Mouse (Mus musculus): ENCODE measurements around the gene Xirp1. TPM values are rescaled to one million over a fixed set of nuclear protein-coding genes. Genes with fewer than 3 reads are reported as not detected.

Xirp1 gene
- polyA plus RNA-seq, 1 experiment from 2014 or later, result 2.6 TPM

DNA sequence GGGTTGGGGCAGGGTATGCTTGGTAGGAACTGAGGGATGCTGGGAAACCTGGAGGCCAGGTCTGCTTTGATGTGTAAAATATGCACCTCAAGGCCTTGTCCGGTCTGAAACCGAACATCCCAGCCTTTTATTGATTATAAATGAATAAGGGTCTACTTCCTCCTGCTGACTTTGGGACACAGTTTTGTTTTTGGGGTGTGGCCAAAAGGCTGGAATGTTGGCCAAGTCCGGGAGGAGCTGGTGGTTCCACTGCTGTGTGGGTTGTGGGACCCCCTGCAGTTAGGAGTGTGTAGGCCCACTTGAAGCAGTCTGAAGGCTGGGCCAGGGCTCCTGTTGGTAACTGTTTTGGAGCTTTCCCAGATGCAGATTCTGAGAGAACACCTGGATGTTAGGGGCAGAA lies 17.5 kb downstream of the Xirp1 start:
- no peak for ATAC-seq (ENCODE audit: insufficient number of reproducible peaks, low FRiP score, low TSS enrichment, low read depth)
- Histone ChIP-seq H3K9ac (no peak overlapping the region), H3K9me3 (replicated peaks) (no peaks in the 10 kb centered on the region), H3K27me3 (no peaks in the 10 kb centered on the region), H3K4me3 (replicated peaks) (no peak overlapping the region), H3K4me1 (peaks cover 18% of the 10 kb centered on the region), H3K4me2 (replicated peaks) (no peak overlapping the region), H3K27ac (replicated peaks) (no peak overlapping the region), H3K36me3 (no peaks in the 10 kb centered on the region)
- 37% methylated on average over 3 of the region's 3 CpGs for WGBS

DNA sequence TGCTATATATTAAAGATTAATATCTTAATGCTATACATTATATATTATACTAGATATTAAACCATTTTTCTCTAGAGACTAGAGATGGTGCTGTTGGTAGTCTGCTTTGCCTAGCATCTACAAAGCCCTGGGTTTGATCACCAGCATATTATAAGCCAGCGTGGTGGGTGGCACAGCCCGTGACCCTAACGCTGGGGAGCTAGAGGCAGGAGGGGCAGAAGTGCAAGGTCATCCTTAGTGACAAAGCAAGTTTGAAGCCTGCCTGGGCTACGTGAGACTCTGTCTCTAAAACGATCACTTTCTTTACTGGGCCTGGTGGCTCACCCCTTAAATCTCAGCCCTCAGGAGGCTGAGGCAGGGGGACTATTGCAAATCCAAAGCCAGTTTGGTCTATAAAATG lies 20.5 kb downstream of the Xirp1 start:
- Histone ChIP-seq H3K4me2 (replicated peaks) (no peak overlapping the region), H3K4me1 (peaks cover 13% of the 10 kb centered on the region; the same call in 1 of the 2 replicates), H3K9ac (no peak overlapping the region), H3K27me3 (no peaks in the 10 kb centered on the region), H3K36me3 (no peaks in the 10 kb centered on the region), H3K27ac (replicated peaks) (0 out of 2 replicates have a peak overlapping the region, but pooled peaks have one; percentile 55), H3K4me3 (replicated peaks) (no peak overlapping the region), H3K9me3 (replicated peaks) (no peaks in the 10 kb centered on the region)
- ATAC-seq (ENCODE audit: insufficient number of reproducible peaks, low FRiP score, low TSS enrichment, low read depth), result no peak
- WGBS, result 89% methylated on average over 5 of the region's 5 CpGs

DNA sequence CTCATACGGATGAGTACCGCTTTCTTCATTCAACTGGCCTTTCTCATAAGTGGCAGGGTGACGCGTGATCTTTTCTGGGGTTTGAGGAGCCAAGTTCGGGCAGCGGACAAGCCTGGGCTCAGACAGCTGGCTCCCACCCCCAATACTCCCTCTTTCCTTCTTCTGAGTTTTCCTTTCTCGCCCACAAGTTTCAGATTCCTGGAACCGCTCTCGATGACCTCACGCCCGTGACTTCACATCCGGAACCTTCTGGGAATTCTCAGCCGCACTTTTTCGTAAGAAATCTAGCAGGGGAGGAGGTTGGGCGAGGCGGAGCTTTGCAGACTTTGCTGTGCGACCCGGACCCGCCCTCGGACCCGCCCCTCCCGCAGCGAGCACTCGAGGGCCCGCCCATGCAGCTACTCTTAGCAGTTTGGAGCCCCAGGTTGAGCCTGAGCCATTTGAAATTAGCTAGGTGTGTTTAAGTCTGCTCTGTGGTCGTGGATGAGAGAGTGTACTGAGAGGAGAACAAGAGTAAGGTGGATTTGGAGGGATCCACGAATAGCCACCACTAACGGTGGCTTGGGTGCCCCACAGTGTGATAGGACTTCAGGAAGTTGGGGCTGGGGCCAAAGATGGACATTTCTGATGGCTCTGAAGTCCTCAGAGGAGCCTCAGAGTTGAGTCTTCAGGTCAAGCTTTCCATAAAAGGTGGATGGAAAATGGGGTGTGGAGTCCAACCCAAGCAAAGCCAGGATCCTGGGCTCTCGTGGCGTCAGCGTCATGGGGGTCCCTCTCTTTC lies 21.3 kb downstream of the Xirp1 start:
- Histone ChIP-seq H3K27me3 (no peaks in the 10 kb centered on the region), H3K4me3 (replicated peaks) (peak overlapping the region; percentile 47), H3K4me1 (peaks cover 13% of the 10 kb centered on the region; the same call in 1 of the 2 replicates), H3K9ac (peak overlapping the region; percentile 35), H3K36me3 (no peaks in the 10 kb centered on the region), H3K4me2 (replicated peaks) (peak overlapping the region; percentile 68), H3K27ac (replicated peaks) (peak overlapping the region; percentile 75), H3K9me3 (replicated peaks) (no peaks in the 10 kb centered on the region)
- peak; percentile 89 for ATAC-seq (ENCODE audit: insufficient number of reproducible peaks, low FRiP score, low TSS enrichment, low read depth)
- WGBS, result 10% methylated on average over 31 of the region's 31 CpGs

DNA sequence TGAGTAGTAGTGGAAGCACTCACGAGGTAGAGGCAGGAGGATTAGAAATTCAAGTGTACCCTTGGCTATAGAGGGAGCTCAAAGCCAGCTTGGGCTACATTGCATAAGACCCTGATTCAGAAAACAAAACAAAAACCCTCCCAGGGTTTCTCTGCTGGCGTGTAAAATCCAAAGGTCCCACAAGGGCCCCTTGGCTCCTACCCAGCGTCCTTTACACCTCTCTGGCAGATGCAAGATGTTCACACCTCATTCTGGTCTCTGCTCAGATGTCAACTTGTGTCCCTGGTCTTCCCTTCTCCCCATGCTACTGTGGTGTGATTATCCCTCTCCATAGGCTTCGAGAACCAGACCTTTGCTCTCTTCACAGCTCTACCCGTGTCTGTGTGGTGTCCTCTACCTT lies 22.6 kb downstream of the Xirp1 start:
- no peak overlapping the region for H3K4me3 ChIP-seq (replicated peaks)
- no peaks in the 10 kb centered on the region for H3K36me3 ChIP-seq
- H3K4me1 ChIP-seq, result peaks cover 9% of the 10 kb centered on the region; the same call in 1 of the 2 replicates
- no peak overlapping the region for H3K27ac ChIP-seq (replicated peaks)
- no peak for ATAC-seq (ENCODE audit: insufficient number of reproducible peaks, low FRiP score, low TSS enrichment, low read depth)
- H3K27me3 ChIP-seq, result no peaks in the 10 kb centered on the region
- H3K9me3 ChIP-seq (replicated peaks), result no peaks in the 10 kb centered on the region
- no peak overlapping the region for H3K9ac ChIP-seq
- 75% methylated on average over 5 of the region's 5 CpGs for WGBS
- no peak overlapping the region for H3K4me2 ChIP-seq (replicated peaks)

DNA sequence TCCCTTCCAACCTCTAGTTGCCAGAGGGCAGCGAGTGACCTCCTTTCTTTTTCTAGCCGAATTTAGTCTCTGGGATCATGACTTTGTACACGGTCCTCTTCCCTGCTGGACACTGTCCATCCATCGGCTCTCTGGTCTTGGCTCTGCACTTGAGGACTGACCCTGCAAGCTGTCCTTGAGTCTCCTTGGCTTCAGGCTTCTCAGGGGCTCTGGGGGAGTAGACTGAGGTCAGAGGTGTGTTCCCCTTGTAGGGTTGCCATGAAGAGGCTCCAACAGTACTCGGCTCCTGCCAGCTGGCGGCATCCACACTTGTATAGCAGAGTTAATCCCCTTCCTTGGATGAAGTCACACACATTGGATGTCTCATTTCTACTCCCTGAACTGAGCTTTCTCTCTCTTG lies 23.8 kb downstream of the Xirp1 start:
- Histone ChIP-seq H3K27ac (replicated peaks) (no peak overlapping the region), H3K4me2 (replicated peaks) (no peak overlapping the region), H3K4me3 (replicated peaks) (no peak overlapping the region), H3K9me3 (replicated peaks) (no peaks in the 10 kb centered on the region), H3K9ac (no peak overlapping the region), H3K4me1 (peaks cover 7% of the 10 kb centered on the region; the same call in 1 of the 2 replicates), H3K27me3 (no peaks in the 10 kb centered on the region), H3K36me3 (no peaks in the 10 kb centered on the region)
- 62% methylated on average over 6 of the region's 6 CpGs for WGBS
- ATAC-seq (ENCODE audit: insufficient number of reproducible peaks, low FRiP score, low TSS enrichment, low read depth), result no peak

DNA sequence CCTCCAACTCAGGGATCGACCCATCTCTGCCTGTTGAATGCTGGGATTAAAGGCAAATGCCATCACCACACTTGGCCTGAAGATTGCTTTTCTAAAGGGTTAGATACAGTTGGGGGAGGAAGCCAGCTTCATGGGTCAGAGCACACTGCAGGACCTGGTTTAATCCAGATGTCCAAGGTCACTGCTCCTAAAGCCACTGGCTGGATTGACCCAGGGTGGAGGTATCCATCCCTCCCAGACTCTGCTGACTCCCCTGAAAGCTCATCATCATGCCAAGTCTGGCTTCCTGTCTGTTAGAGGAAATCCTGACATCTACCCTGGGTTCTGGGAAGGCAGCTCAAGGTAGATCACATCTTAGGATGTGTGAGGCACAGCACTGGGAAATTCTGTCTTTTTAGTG lies 24.6 kb downstream of the Xirp1 start:
- ATAC-seq (ENCODE audit: insufficient number of reproducible peaks, low FRiP score, low TSS enrichment, low read depth), result no peak
- H3K27ac ChIP-seq (replicated peaks), result no peak overlapping the region
- no peaks in the 10 kb centered on the region for H3K36me3 ChIP-seq
- peaks cover 7% of the 10 kb centered on the region; the same call in 1 of the 2 replicates for H3K4me1 ChIP-seq
- H3K27me3 ChIP-seq, result no peaks in the 10 kb centered on the region
- H3K9me3 ChIP-seq (replicated peaks), result no peaks in the 10 kb centered on the region
- H3K9ac ChIP-seq, result no peak overlapping the region
- WGBS, result 77% methylated on average over 1 of the region's 1 CpGs
- no peak overlapping the region for H3K4me3 ChIP-seq (replicated peaks)
- H3K4me2 ChIP-seq (replicated peaks), result no peak overlapping the region

DNA sequence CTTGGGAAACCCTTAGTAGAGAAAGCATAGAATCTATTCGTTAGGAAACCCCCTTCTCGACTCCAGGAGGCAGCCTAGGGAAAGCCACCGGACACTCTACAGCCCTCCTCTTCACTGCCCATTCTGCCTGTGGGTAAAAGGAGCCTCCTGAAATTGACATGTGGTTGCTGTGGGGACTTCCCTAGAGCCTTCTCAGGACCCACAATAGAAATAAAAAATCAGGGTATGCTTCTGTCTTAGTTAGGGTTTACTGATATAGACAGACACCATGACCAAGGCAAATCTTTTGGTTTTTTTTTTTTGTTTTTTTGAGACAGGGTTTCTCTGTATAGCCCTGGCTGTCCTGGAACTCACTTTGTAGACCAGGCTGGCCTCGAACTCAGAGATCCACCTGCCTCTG lies 27.3 kb downstream of the Xirp1 start:
- Histone ChIP-seq H3K27me3 (no peaks in the 10 kb centered on the region), H3K36me3 (no peaks in the 10 kb centered on the region), H3K4me1 (no peaks in the 10 kb centered on the region), H3K4me2 (replicated peaks) (no peak overlapping the region), H3K9me3 (replicated peaks) (no peaks in the 10 kb centered on the region), H3K9ac (no peak overlapping the region), H3K27ac (replicated peaks) (no peak overlapping the region), H3K4me3 (replicated peaks) (no peak overlapping the region)
- 79% methylated on average over 4 of the region's 4 CpGs for WGBS
- no peak for ATAC-seq (ENCODE audit: insufficient number of reproducible peaks, low FRiP score, low TSS enrichment, low read depth)

DNA sequence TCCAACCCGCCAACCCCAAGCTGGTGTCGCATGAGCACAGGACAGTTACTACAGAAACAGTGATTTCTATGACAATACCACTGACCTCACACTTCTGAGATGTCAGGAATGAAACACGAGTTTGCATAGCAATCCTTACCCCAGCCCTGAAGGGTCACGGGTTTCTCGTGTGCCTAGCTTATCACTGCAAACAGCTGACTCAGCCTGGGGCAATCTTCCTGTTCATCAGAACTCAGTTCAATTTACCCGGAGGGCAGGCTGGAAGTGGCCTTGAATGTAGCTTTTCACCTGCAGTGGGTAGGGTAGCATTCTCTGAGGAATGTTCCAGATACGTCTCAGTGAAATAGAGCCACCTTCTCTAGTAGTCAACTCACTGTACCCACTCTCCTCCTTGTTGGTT lies 29.2 kb downstream of the Xirp1 start:
- H3K9me3 ChIP-seq (replicated peaks), result no peaks in the 10 kb centered on the region
- no peak overlapping the region for H3K4me3 ChIP-seq (replicated peaks)
- no peaks in the 10 kb centered on the region for H3K36me3 ChIP-seq
- no peak overlapping the region for H3K27ac ChIP-seq (replicated peaks)
- no peak overlapping the region for H3K4me2 ChIP-seq (replicated peaks)
- no peak overlapping the region for H3K9ac ChIP-seq
- WGBS, result 63% methylated on average over 7 of the region's 7 CpGs
- no peaks in the 10 kb centered on the region for H3K27me3 ChIP-seq
- no peaks in the 10 kb centered on the region for H3K4me1 ChIP-seq
- ATAC-seq (ENCODE audit: insufficient number of reproducible peaks, low FRiP score, low TSS enrichment, low read depth), result no peak

DNA sequence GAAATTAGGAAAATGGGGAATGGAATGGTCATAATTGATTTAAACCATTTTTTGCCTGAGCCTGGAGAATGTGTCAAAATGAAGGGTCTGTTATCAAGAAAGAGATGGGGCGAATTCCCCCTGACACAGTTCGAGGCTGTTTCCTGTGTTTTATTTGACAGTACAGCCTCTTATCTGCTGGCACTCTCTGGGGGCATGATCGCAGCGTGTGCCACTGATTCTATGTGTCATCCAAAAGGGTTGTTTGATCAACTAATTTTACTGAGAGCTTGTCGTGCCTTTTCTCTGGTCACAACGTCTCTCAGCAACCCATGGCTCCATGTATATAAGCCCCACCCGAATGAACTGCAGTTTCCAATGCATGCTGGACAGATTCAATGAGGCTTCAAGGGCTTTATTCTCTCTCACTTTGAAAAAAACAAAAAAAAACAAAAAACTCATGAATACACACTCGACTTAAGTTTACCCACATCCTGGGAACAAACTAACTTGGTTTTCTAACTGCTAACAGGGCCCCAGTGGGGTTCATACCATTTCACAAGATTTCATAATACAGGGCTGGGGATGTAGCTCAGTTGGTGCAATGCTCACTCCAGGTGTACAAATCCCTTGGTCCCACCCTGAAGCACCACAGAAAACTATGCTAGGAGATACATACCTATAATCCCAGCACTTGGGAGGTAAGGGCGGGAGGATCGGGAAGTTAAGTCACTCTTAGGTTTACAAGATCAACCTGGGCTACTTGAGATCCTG lies 30.1 kb downstream of the Xirp1 start:
- Histone ChIP-seq H3K27me3 (no peaks in the 10 kb centered on the region), H3K9me3 (replicated peaks) (no peaks in the 10 kb centered on the region), H3K4me1 (no peaks in the 10 kb centered on the region), H3K27ac (replicated peaks) (no peak overlapping the region), H3K4me2 (replicated peaks) (no peak overlapping the region), H3K9ac (no peak overlapping the region), H3K36me3 (no peaks in the 10 kb centered on the region), H3K4me3 (replicated peaks) (no peak overlapping the region)
- 68% methylated on average over 10 of the region's 10 CpGs for WGBS
- no peak for ATAC-seq (ENCODE audit: insufficient number of reproducible peaks, low FRiP score, low TSS enrichment, low read depth)

DNA sequence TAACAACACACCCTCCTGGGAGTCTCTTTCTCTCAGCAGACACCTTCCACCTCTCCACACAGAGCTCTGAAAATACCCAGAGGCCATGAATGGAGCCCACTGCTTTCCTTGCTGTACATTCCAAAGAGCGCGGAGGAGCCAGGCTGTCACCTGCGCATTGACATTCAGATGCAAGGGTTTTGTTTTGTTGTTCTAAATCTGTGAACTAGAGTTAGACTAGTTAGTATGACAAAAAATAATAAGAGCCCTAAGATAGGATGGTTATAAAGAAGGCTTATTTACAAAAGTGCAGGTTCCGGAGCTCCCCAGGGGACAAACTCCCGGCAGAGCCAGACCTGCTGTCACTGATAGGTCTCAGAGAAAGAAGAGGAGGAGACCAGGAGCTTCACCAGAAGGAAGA lies 32.1 kb downstream of the Xirp1 start:
- H3K4me3 ChIP-seq (replicated peaks), result no peak overlapping the region
- no peak overlapping the region for H3K27ac ChIP-seq (replicated peaks)
- H3K27me3 ChIP-seq, result no peaks in the 10 kb centered on the region
- H3K36me3 ChIP-seq, result no peaks in the 10 kb centered on the region
- no peak overlapping the region for H3K4me2 ChIP-seq (replicated peaks)
- ATAC-seq (ENCODE audit: insufficient number of reproducible peaks, low FRiP score, low TSS enrichment, low read depth), result no peak
- H3K9me3 ChIP-seq (replicated peaks), result no peaks in the 10 kb centered on the region
- H3K9ac ChIP-seq, result no peak overlapping the region
- H3K4me1 ChIP-seq, result peaks cover 4% of the 10 kb centered on the region; the same call in 1 of the 2 replicates
- WGBS, result 18% methylated on average over 5 of the region's 5 CpGs

DNA sequence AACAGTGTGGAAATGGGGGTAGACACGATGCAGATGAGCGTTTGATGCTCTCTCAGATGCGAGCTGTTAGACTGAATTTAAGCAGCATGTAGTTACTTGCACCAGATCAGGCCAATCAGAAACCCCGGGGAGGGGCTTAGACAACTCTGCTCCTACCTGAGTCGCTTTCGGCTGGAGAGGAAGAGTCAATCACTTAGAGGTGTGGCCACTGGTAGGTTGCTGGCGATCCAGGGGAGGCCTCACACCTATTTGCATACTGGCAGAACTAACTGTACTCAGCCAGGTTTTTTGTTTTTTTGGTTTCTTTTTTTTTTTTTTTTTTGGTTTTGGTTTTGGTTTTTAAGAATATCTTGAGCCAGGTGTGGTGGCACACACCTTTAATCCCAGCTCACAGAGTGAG lies 35.1 kb downstream of the Xirp1 start:
- Histone ChIP-seq H3K9me3 (replicated peaks) (no peaks in the 10 kb centered on the region), H3K9ac (no peak overlapping the region), H3K36me3 (no peaks in the 10 kb centered on the region), H3K4me3 (replicated peaks) (no peak overlapping the region), H3K27ac (replicated peaks) (no peak overlapping the region), H3K27me3 (no peaks in the 10 kb centered on the region), H3K4me1 (peaks cover 26% of the 10 kb centered on the region), H3K4me2 (replicated peaks) (no peak overlapping the region)
- WGBS, result 47% methylated on average over 7 of the region's 7 CpGs
- no peak for ATAC-seq (ENCODE audit: insufficient number of reproducible peaks, low FRiP score, low TSS enrichment, low read depth)

All from embryonic facial prominence, embryonic 15.5 days (tissue).